Mouse (Mus musculus): ENCODE data around the gene Ppp2r3c.
A peak's percentile ranks its signal among the peaks of the same experiment; 100 is the strongest.
"Not testable (repeated sequence)": the region's sequence is repeated elsewhere in the genome, so short reads cannot be mapped to it uniquely, and the experiment has no call there.

The Ppp2r3c gene

GRCm38 (mm10) chr12:55302485-55303441 is at the start of gene Ppp2r3c:
Gene Ppp2r3c, minus strand, starts transcription at chr12:55302998.
- peak; percentile 91 for ATAC-seq (ENCODE audit: low TSS enrichment)

GRCm38 (mm10) chr12:55344583-55344982 is 41.8 kb upstream of the Ppp2r3c start:
- peak; percentile 48; the same call in 1 of the 2 replicates for ATAC-seq (ENCODE audit: low TSS enrichment)

GRCm38 (mm10) chr12:55343998-55344397 is 41.2 kb upstream of the Ppp2r3c start:
- ATAC-seq (ENCODE audit: low TSS enrichment), result peak; percentile 80

DNA sequence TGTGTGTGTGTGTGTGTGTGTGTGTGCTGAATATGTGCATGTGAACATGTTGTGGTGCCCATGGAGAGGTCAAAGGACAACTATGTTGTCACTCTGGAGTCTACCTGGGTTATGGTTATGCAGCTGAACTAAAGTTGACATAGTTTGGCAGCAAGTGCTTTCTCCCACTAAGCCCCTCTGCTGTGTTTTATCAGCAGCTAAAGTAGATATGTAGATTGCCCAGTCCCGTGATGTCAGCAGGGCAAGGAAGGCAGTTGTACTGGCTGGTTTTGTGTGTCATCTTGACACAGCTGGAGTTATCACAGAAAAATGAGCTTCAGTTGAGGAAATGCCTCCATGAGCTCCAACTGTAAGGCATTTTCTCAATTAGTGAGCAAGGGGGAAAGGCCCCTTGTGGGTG is 40.2 kb upstream of the Ppp2r3c start:
- not testable (repeated sequence) for ATAC-seq (ENCODE audit: low TSS enrichment)

- ATAC-seq (ENCODE audit: low TSS enrichment), result not testable (repeated sequence)
Measured at GRCm38 (mm10) chr12:55338490-55338889, 35.7 kb upstream of the Ppp2r3c start.

- no peak for ATAC-seq (ENCODE audit: low TSS enrichment)
Measured at GRCm38 (mm10) chr12:55333662-55334061, 30.9 kb upstream of the Ppp2r3c start.

- no peak for ATAC-seq (ENCODE audit: low TSS enrichment)
Measured at GRCm38 (mm10) chr12:55329351-55329750, 26.6 kb upstream of the Ppp2r3c start.

DNA sequence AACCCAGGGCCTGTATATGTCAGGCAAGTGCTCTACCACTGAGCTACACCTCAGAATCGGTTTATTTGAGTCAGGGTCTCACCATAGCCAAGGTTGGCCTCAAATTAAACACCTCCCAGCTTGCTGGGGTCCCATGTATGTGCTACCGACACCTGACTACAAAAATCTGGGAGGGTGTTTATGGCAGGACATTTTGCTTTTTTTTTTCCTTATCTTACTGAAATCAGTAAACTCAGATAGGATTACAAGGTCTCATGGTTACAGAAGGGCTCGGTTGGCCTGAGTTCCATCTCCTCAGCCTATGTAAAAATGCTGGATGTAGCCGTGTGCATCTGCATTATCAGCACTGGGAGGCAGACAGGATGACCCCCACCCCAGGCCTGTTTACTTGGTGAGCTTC is 26.0 kb upstream of the Ppp2r3c start:
- ATAC-seq (ENCODE audit: low TSS enrichment), result no peak

DNA sequence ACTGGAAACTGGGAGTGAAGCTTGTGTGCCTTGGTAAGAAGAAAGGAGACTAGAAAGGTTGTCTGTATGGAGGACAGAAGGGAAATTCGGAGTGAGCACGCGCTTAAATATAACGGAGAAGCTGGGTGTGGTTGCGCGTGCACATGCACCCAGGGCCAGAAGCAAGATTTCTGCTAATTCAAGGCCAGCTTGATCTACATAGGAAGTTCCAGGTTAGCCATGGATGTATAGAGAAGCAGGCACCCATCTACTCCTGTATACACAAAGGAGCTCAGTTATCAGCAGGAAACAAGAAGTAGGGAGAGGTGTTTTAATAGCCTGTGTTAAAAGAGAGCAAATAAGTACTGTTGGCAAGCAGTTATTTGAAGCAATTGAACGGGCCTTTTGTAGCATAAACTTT is 22.9 kb upstream of the Ppp2r3c start:
- no peak for ATAC-seq (ENCODE audit: low TSS enrichment)

GRCm38 (mm10) chr12:55321642-55322291 is 19.0 kb upstream of the Ppp2r3c start:
- ATAC-seq (ENCODE audit: low TSS enrichment), result no peak

- peak; percentile 52; the same call in 1 of the 2 replicates for ATAC-seq (ENCODE audit: low TSS enrichment)
Measured at GRCm38 (mm10) chr12:55315192-55315591, 12.4 kb upstream of the Ppp2r3c start.

- ATAC-seq (ENCODE audit: low TSS enrichment), result no peak
Measured at GRCm38 (mm10) chr12:55313901-55314300, 11.1 kb upstream of the Ppp2r3c start.

DNA sequence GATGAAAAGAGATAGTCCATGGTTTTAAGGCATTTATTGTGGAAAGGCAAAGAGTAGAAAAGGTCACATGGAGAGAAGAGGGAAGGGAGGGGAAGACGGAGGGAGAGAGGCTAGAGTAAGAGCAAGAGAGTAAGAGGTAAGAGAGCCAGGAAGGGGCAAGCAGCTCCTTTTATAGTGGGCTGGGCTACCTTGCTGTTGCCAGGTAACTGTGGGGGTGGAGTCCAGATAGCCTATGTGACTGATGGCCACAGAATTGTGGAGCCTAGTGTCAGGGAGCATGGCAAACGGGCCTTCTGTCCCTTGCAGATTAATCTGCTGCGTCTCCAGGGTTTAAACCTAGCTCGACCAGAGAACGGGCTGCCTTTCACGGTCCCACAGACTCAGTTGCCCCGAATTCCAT is 9.0 kb upstream of the Ppp2r3c start:
- ATAC-seq (ENCODE audit: low TSS enrichment), result no peak

- ATAC-seq (ENCODE audit: low TSS enrichment), result no peak
Measured at GRCm38 (mm10) chr12:55309501-55309900, 6.7 kb upstream of the Ppp2r3c start.

DNA sequence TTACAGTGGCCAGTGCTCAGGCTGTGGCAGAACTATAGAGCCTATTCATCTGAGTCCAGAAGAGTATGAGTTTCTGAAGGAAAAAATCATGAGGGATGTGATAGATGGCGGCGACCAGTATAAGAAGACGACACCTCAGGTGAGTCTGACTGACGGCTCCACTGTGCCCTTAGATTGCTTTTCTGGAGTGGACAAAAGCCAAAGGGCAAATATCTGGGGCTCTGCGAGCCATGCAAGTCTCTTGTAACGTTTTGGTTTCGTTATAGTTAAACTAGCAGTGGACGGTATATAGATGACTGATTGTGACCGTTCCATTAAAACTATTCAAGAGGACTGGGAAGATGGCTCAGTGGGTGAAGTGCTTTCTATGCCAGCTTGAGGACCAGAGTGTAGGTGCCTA is 5.9 kb upstream of the Ppp2r3c start:
- no peak for ATAC-seq (ENCODE audit: low TSS enrichment)

- no peak for ATAC-seq (ENCODE audit: low TSS enrichment)
Measured at GRCm38 (mm10) chr12:55307566-55307965, 4.8 kb upstream of the Ppp2r3c start.

DNA sequence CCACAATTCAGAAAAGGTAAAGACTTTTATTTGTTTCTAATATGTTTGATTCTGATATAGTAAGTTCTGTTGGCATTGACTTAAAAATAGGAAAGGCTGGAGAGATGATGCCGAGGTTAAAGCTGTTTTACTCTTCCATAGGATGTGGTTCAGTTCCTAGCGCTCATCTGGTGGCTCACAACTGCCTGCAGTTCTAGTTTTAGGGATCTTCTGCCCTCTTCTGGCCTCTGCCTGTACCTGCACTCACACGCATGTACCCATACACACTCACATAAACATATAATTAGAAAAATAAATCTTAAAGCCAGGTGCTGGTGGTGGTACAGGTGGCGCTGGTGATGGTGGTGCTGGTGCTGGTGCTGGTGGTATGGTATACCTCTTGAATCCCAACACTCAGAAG is 3.6 kb upstream of the Ppp2r3c start:
- no peak for ATAC-seq (ENCODE audit: low TSS enrichment)

GRCm38 (mm10) chr12:55301472-55302300 is 1.1 kb downstream of the Ppp2r3c start:
- no peak for ATAC-seq (ENCODE audit: low TSS enrichment)

DNA sequence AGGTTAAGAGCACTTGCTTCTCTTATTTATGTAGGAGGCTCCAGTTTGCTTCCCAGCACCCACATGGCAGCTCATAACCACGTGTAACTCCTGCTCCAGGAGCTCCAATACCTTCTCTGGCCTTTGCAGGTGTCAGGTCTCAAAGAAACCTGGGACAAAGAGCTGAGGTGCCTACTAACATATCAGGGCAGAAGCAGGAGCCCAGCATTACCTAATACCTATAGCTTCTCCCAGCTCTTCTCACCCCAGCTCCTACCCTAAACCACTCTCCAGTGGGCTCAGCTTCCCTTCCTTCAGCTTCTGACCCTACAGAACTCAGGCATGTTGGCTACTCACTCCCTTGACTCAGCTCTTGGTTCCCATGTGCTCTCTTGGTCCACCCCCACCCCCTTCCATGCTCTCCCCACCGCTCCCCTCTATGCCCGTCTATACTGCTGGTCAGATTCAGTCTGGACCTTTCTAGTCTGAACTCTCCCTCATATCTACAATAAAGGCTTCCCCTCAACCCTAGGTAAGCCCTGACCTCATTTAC is 1.9 kb downstream of the Ppp2r3c start:
- no peak for ATAC-seq (ENCODE audit: low TSS enrichment)

DNA sequence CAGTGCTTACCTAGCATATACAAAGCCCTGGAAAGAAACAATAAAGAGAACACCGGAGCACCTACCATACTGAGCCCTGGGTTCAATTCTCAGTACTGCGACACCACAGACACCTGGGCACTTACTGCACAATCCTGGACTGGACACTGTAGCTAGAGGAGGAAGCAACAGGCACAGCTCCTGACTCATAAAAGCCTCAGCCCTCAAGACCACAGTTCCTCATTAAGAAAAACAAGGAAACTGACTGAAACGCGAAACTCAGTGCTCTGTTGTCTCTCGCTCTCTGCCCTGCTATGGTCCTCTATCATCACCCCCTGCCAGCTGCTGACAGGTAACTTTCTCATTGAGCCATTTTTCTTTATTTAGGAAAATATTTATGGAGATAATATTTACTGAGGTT is 3.5 kb downstream of the Ppp2r3c start, which contains the start of gene 1110008L16Rik:
TSS of gene 1110008L16Rik (plus strand) at position 242 of the 400 bp plus-strand sequence.
- no peak for ATAC-seq (ENCODE audit: low TSS enrichment)

GRCm38 (mm10) chr12:55298112-55298511 is 4.7 kb downstream of the Ppp2r3c start:
- ATAC-seq (ENCODE audit: low TSS enrichment), result peak; percentile 69

GRCm38 (mm10) chr12:55277583-55277982 is 25.2 kb downstream of the Ppp2r3c start:
- not testable (repeated sequence) for ATAC-seq (ENCODE audit: low TSS enrichment)

Data from frontal cortex, adult (tissue).